Mouse (Mus musculus) CH12.LX (cell line): ENCODE data around the gene Cntln. TPM values are rescaled to one million over a fixed set of nuclear protein-coding genes. Genes with fewer than 3 reads are reported as not detected.

Source experiments
- DNase-seq: peaks from one replicate; pipeline ENCODE4 v3.0.0-alpha.2; 2013; ENCODE audit errors: extremely low read depth
- H3K27ac ChIP-seq: 2 replicates; pipeline ENCODE4 v1.5.1; 2012; ENCODE audit warnings: low read depth, mild to moderate bottlenecking, control low read depth, moderate library complexity; ENCODE audit not compliant: insufficient read depth
- H3K27me3 ChIP-seq: replicated peaks from 2 replicates; pipeline ENCODE3; 2012; ENCODE audit warnings: inconsistent platforms
- H3K36me3 ChIP-seq, 2 experiments: replicated peaks in 1 of 2; 2 replicates each; pipeline versions ENCODE3 to v1.6.1; 2012; ENCODE audit warnings: inconsistent platforms in 1 of 2, low read length in 1 of 2, mild to moderate bottlenecking in 1 of 2, mixed read lengths in 1 of 2, moderate library complexity in 1 of 2; ENCODE audit not compliant: control insufficient read depth in 1 of 2, insufficient read depth in 1 of 2
- H3K4me1 ChIP-seq, 2 experiments: 2 replicates each; pipeline ENCODE4 v1.6.1; 2012; ENCODE audit warnings: inconsistent platforms in 1 of 2, moderate library complexity in 1 of 2; ENCODE audit not compliant: insufficient read depth in 2 of 2, control insufficient read depth in 1 of 2
- H3K4me2 ChIP-seq: 2 replicates; pipeline ENCODE4 v1.6.1; 2012; ENCODE audit warnings: low read depth, mild to moderate bottlenecking, control low read depth; ENCODE audit not compliant: poor library complexity, insufficient read depth, severe bottlenecking
- H3K4me3 ChIP-seq, 3 experiments: fragments of 150-350 bp in 1 of 3; sonication (generic) in 1 of 3; replicated peaks in 1 of 3; 2 replicates each; pipeline versions ENCODE3 to v1.5.1; 2011 to 2012; ENCODE audit warnings: low read depth in 2 of 3, low read length in 2 of 3, mild to moderate bottlenecking in 2 of 3, moderate library complexity in 2 of 3, control low read depth in 1 of 3, improper control_type of control experiment in 1 of 3, inconsistent platforms in 1 of 3, mixed read lengths in 1 of 3; ENCODE audit not compliant: poor library complexity in 1 of 3
- H3K79me2 ChIP-seq: replicated peaks from 2 replicates; pipeline ENCODE4 v1.6.1; 2012; ENCODE audit warnings: mild to moderate bottlenecking, moderate library complexity; ENCODE audit not compliant: control insufficient read depth, poor library complexity, insufficient read depth, severe bottlenecking; ENCODE audit errors: extremely low read depth
- H3K9ac ChIP-seq: 2 replicates; pipeline ENCODE4 v1.6.1; 2012; ENCODE audit warnings: low read depth, mild to moderate bottlenecking, control low read depth, moderate library complexity; ENCODE audit not compliant: insufficient read depth
- H3K9me3 ChIP-seq: replicated peaks from 2 replicates; pipeline ENCODE3; 2012; ENCODE audit warnings: low read length, inconsistent platforms, mixed read lengths
- CHD2 ChIP-seq: IDR thresholded peaks from 2 replicates; pipeline ENCODE4 v1.6.1; 2011; ENCODE audit warnings: low read length, improper control_type of control experiment
- E2F4 ChIP-seq: IDR thresholded peaks from 2 replicates; pipeline ENCODE4 v1.6.1; 2011; ENCODE audit warnings: low read depth, low read length, improper control_type of control experiment; ENCODE audit not compliant: insufficient replicate concordance
- ETS1 ChIP-seq: conservative IDR thresholded peaks from 2 replicates; pipeline ENCODE4 v1.6.1; 2012; ENCODE audit warnings: low read depth, mild to moderate bottlenecking, inconsistent platforms, low read length, improper control_type of control experiment, moderate library complexity
- JUND ChIP-seq: conservative IDR thresholded peaks from 2 replicates; pipeline ENCODE4 v1.6.1; 2011; ENCODE audit warnings: low read depth, low read length, improper control_type of control experiment
- MYC ChIP-seq: IDR thresholded peaks from 2 replicates; pipeline ENCODE4 v1.6.1; 2011; ENCODE audit warnings: low read depth, mild to moderate bottlenecking, improper control_type of control experiment, low read length
- NELFE ChIP-seq: IDR thresholded peaks from 2 replicates; pipeline ENCODE4 v1.6.1; 2011; ENCODE audit warnings: low read depth, low read length, improper control_type of control experiment
- PAX5 ChIP-seq: IDR thresholded peaks from 2 replicates; pipeline ENCODE4 v1.6.1; 2012; ENCODE audit warnings: low read length, inconsistent platforms, mixed read lengths
- POLR2AphosphoS2 ChIP-seq: IDR thresholded peaks from 2 replicates; pipeline ENCODE4 v1.6.1; 2011; ENCODE audit warnings: low read depth, low read length, improper control_type of control experiment
- RAD21 ChIP-seq: IDR thresholded peaks from 2 replicates; pipeline ENCODE4 v1.6.1; 2011; ENCODE audit warnings: low read depth, mild to moderate bottlenecking, low read length, improper control_type of control experiment, moderate library complexity
- RCOR1 ChIP-seq: conservative IDR thresholded peaks from 2 replicates; pipeline ENCODE4 v1.6.1; 2012; ENCODE audit warnings: low read depth, mild to moderate bottlenecking, inconsistent platforms, low read length, improper control_type of control experiment
- TBP ChIP-seq: conservative IDR thresholded peaks from 2 replicates; pipeline ENCODE4 v1.6.1; 2011; ENCODE audit warnings: low read depth, low read length, improper control_type of control experiment
- UBTF ChIP-seq: IDR thresholded peaks from 2 replicates; pipeline ENCODE4 v1.6.1; 2012; ENCODE audit warnings: low read depth, mild to moderate bottlenecking, inconsistent platforms, low read length, improper control_type of control experiment, moderate library complexity
- ZC3H11A ChIP-seq: IDR thresholded peaks from 2 replicates; pipeline ENCODE4 v1.6.1; 2012; ENCODE audit warnings: low read depth, mild to moderate bottlenecking, inconsistent platforms, low read length, improper control_type of control experiment
- dilution Hi-C: fragments of 300-500 bp; cut with MboI; formaldehyde crosslinking; loops from 2 replicates; pipeline ENCODE4 v1.14.3; 2020; ENCODE audit warnings: low sequenced_read_pairs; ENCODE audit not compliant: extremely low pct_unique_long_range_greater_than_20kb, extremely low pct_ligation_motif_present
- in situ Hi-C: fragments of 300-500 bp; cut with MboI; formaldehyde crosslinking; loops from 3 replicates; pipeline ENCODE4 v1.14.3; 2019; ENCODE audit warnings: low sequenced_read_pairs, low pct_ligation_motif_present, low pct_unique_long_range_greater_than_20kb, mixed read lengths
- polyA plus RNA-seq: library from polyadenylated mRNA; unstranded; fragments of >175 nt; gene quantifications from 2 replicates; pipeline ENCODE4 v1.2.1, GENCODE M21; 2012; ENCODE audit warnings: low read depth; ENCODE audit not compliant: insufficient read length
- total RNA-seq, 2 experiments: library from RNA; depleted of rRNA; stranded (reverse); fragments of 300-350 nt in 1 of 2; fragments of >200 nt in 1 of 2; gene quantifications; 2 replicates each; pipeline ENCODE4 v1.2.3; 2012 to 2014

The Cntln gene
- total and polyA plus RNA-seq, 3 experiments = not detected

DNA sequence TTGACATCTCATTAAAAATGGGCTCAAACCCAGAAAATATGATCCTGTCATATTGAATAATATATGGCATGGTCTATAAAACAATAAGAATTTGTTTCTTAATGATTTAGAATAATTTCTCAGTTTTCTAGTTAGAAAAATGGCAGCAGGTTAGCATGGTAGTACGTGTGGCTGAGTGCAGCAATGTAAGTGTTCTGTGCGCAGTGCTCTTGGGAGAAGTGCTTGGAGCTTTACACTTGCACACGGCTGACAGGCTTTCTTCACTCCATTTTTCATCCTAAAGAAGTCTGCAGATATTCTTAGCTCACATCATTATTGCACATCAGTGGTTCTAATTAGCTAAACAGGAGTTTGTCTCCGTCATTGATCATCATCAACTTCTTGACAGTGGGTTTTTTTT is 60.0 kb downstream of the Cntln start:
- dilution Hi-C loops (no loop called here), in situ Hi-C loops (no loop called here)
- no peaks in the 10 kb centered on the region for H3K4me1 ChIP-seq
- no peak for DNase-seq
- H3K9ac ChIP-seq = no peak overlapping the region
- H3K27me3 ChIP-seq = no peaks in the 10 kb centered on the region
- H3K36me3 ChIP-seq = no peaks in the 10 kb centered on the region
- H3K79me2 ChIP-seq = no peaks in the 10 kb centered on the region
- TF ChIP-seq CHD2 (no peak), RAD21 (no peak), PAX5 (no peak)
- no peak overlapping the region for H3K4me3 ChIP-seq
- no peak overlapping the region for H3K4me2 ChIP-seq
- H3K9me3 ChIP-seq = peaks cover 21% of the 10 kb centered on the region
- H3K27ac ChIP-seq = no peak overlapping the region

DNA sequence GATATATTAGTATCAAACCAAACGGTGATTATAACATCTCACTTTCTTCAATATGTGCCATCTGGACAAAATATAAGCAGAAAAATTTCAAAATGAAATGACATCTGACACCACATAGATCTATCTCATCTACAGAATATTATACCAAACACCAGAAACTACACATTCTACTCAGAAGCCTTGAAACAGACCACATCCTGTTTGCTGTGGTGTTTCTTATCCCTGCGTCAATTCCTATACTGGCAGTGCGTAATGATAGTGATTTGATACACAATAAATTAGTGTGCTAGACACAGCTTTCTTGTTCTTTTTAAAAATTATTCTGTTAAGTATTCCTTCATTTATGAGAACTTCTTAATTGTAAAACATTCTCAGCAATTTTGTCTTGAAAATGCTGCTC is 62.3 kb downstream of the Cntln start:
- Histone ChIP-seq H3K27ac (no peak overlapping the region), H3K9ac (no peak overlapping the region), H3K4me3 (no peak overlapping the region), H3K79me2 (no peaks in the 10 kb centered on the region), H3K27me3 (no peaks in the 10 kb centered on the region), H3K36me3 (no peaks in the 10 kb centered on the region), H3K4me1 (no peaks in the 10 kb centered on the region), H3K9me3 (peaks cover 33% of the 10 kb centered on the region), H3K4me2 (no peak overlapping the region)
- in situ Hi-C loops = no loop called here
- no peak for TF ChIP-seq ZC3H11A
- no peak for TF ChIP-seq NELFE
- TF ChIP-seq RCOR1 = no peak
- TF ChIP-seq UBTF = no peak
- no peak for TF ChIP-seq TBP
- TF ChIP-seq MYC = no peak
- DNase-seq = no peak
- dilution Hi-C loops = no loop called here

DNA sequence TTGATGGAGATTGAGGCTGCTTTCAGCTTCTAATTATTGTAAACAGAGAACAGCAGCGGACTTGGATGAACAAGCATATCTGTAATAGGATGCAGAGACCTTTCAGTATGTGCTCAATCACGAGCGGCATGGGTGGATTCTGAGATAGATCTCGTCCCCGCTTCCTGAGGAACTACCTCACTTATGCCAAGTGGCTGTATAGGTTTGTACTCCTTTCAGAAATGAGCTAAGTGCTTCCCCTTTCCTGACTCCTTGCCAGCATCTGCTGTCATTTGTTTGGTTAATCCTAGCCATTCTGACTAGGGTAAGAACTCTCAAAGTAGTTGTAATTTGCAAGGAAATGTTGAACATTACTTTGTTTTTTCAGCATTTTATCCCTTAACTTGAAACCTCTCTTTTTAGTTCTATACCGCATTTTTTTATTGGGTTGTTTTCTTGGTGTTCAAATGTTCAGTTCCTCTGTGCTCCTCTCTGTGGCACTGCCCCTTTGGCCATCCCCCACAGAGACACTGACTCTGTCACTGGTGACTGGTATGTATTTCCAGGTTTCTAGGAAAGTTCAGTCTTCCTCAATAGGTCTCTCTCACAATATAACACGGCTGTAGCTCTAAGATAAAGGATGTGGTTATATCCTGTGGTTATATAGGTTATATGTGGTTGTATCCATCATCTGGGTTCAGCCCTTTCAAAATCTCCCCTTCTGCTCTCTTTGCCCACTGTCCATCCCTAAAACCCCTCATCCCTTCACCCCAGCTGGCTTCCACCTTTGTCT is 93.0 kb downstream of the Cntln start:
- Histone ChIP-seq H3K79me2 (no peaks in the 10 kb centered on the region), H3K4me1 (no peaks in the 10 kb centered on the region), H3K36me3 (no peaks in the 10 kb centered on the region), H3K27me3 (no peaks in the 10 kb centered on the region)
- dilution Hi-C loops = no loop called here
- TF ChIP-seq E2F4 (no peak), ETS1 (no peak), JUND (no peak), PAX5 (no peak), POLR2AphosphoS2 (no peak)
- TF ChIP-seq, all 38 proteins: peak for 0
- DNase-seq = no peak
- no peak overlapping the region for H3K27ac ChIP-seq
- in situ Hi-C loops = no loop called here
- no peak overlapping the region for H3K4me3 ChIP-seq
- no peak overlapping the region for H3K4me2 ChIP-seq
- no peak overlapping the region for H3K9ac ChIP-seq
- H3K9me3 ChIP-seq = peaks cover 47% of the 10 kb centered on the region
